Mouse (Mus musculus) embryonic facial prominence, embryonic 13.5 days (tissue): ENCODE data around the gene Slc36a3. TPM values are rescaled to one million over a fixed set of nuclear protein-coding genes. Genes with fewer than 3 reads are reported as not detected.

ENCODE experiments used
- ATAC-seq: fragments of 200-750 bp; cut with Nextera tagmentation; 2 replicates; pipeline ENCODE4 v1.8.0; 2017; ENCODE audit warnings: low read depth; ENCODE audit not compliant: insufficient number of reproducible peaks, insufficient read depth, low FRiP score, low TSS enrichment
- H3K27ac ChIP-seq: fragments of 300-500 bp; sonication (generic); 2 replicates; pipeline ENCODE4 v1.5.1; 2015; ENCODE audit warnings: moderate library complexity, mild to moderate bottlenecking, inconsistent platforms
- H3K27me3 ChIP-seq: fragments of 300-500 bp; sonication (generic); 2 replicates; pipeline ENCODE4 v1.6.1; 2015; ENCODE audit warnings: mild to moderate bottlenecking, inconsistent platforms
- H3K36me3 ChIP-seq: fragments of 300-500 bp; sonication (generic); 2 replicates; pipeline ENCODE4 v1.6.1; 2015; ENCODE audit warnings: mild to moderate bottlenecking, inconsistent platforms
- H3K4me1 ChIP-seq: fragments of 300-500 bp; sonication (generic); 2 replicates; pipeline ENCODE4 v1.6.1; 2015; ENCODE audit warnings: inconsistent platforms
- H3K4me2 ChIP-seq: fragments of 300-500 bp; sonication (generic); 2 replicates; pipeline ENCODE4 v1.6.1; 2015; ENCODE audit warnings: moderate library complexity, mild to moderate bottlenecking, inconsistent platforms
- H3K4me3 ChIP-seq: fragments of 300-500 bp; sonication (generic); 2 replicates; pipeline ENCODE4 v1.5.1; 2015; ENCODE audit warnings: mild to moderate bottlenecking, inconsistent platforms
- H3K9ac ChIP-seq: fragments of 300-500 bp; sonication (generic); 2 replicates; pipeline ENCODE4 v1.6.1; 2015; ENCODE audit warnings: mild to moderate bottlenecking, inconsistent platforms
- H3K9me3 ChIP-seq: fragments of 300-500 bp; sonication (generic); 2 replicates; pipeline ENCODE4 v1.6.1; 2016; ENCODE audit warnings: inconsistent platforms
- WGBS: fragments of 180-500 bp; shearing (Covaris S2); methylation state at CpG from one replicate; pipeline ENCODE4 v1.1.7; 2015; ENCODE audit warnings: mixed read lengths; 5-methylcytosine and 5-hydroxymethylcytosine counted together
- polyA plus RNA-seq: library from polyadenylated mRNA; unstranded; fragments of >200 nt; fragmentation: Nextera tagmentation; extraction: Ambion mirVana; gene quantifications from 2 replicates; pipeline ENCODE4 v1.2.1, GENCODE M21; 2015

The Slc36a3 gene
- polyA plus RNA-seq, 1 experiment from 2014 or later = not detected

DNA sequence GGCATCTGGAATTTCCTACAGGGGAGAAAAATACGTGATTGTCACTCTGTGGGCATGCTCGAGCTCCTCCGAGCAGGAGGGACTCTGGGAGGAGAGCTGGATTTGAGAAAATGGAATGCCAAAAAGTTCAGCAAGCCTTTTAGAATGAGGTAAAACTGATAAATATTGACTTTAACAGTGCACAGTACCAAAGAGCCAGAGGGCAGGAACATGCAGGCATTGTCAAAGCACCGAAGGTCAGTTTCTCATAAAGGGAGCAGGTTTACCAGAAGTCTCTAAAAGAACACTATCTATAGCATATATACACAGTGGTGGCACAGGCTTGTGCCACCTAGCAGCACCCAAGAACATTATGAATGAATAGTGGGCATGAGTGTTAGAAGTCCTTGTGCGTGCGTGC lies 17.4 kb upstream of the Slc36a3 start:
- Histone ChIP-seq H3K9me3 (no peaks in the 10 kb centered on the region), H3K4me3 (no peak overlapping the region), H3K4me1 (no peaks in the 10 kb centered on the region), H3K27me3 (no peaks in the 10 kb centered on the region), H3K36me3 (no peaks in the 10 kb centered on the region), H3K27ac (no peak overlapping the region), H3K4me2 (no peak overlapping the region), H3K9ac (no peak overlapping the region)
- ATAC-seq = no peak
- WGBS = 87% methylated on average over 6 of the region's 6 CpGs

DNA sequence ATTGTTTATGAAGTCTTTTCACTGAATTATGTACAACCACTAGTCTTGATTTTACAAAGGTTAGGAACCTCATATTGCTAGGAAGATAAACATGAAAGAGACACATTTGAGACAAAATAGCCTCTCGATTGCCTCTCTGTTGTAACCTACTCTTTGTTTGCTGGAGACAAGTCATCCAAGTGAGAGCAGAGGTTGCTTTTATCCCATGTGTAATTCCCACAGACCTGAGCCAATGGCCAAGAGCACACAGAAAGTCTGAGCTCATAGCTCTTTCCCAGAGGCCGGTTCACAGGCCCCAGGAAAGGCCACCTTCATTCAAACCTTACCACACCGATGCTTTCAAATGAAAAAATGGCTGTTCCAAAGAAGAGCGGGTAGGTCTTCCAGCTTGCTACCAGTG lies 17.0 kb upstream of the Slc36a3 start:
- H3K4me2 ChIP-seq = no peak overlapping the region
- no peak overlapping the region for H3K4me3 ChIP-seq
- no peaks in the 10 kb centered on the region for H3K27me3 ChIP-seq
- no peaks in the 10 kb centered on the region for H3K36me3 ChIP-seq
- no peaks in the 10 kb centered on the region for H3K9me3 ChIP-seq
- no peak overlapping the region for H3K27ac ChIP-seq
- 85% methylated on average over 4 of the region's 4 CpGs for WGBS
- no peak for ATAC-seq
- H3K4me1 ChIP-seq = no peaks in the 10 kb centered on the region
- no peak overlapping the region for H3K9ac ChIP-seq

DNA sequence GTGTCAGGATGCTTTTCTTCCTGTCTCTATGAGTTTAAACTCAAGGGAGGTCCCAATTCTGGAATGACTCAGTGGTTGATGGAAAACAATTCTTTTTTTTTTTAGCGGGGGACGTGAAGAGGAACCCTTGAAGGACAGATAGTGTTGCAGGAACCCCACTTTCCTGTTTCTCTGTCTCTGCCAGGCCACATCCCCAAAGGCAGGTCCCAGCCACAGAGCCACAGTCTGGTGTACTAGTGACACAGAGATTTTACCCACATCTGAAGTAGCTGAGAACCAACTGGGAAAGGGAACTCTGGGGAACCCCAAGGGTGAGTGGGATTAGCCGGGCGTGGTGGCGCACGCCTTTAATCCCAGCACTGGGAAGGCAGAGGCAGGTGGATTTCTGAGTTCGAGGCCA lies 14.2 kb upstream of the Slc36a3 start:
- ATAC-seq = no peak
- no peak overlapping the region for H3K4me2 ChIP-seq
- no peaks in the 10 kb centered on the region for H3K36me3 ChIP-seq
- H3K27me3 ChIP-seq = no peaks in the 10 kb centered on the region
- H3K9ac ChIP-seq = no peak overlapping the region
- 87% methylated on average over 7 of the region's 7 CpGs for WGBS
- no peaks in the 10 kb centered on the region for H3K9me3 ChIP-seq
- H3K27ac ChIP-seq = no peak overlapping the region
- H3K4me1 ChIP-seq = no peaks in the 10 kb centered on the region
- no peak overlapping the region for H3K4me3 ChIP-seq

DNA sequence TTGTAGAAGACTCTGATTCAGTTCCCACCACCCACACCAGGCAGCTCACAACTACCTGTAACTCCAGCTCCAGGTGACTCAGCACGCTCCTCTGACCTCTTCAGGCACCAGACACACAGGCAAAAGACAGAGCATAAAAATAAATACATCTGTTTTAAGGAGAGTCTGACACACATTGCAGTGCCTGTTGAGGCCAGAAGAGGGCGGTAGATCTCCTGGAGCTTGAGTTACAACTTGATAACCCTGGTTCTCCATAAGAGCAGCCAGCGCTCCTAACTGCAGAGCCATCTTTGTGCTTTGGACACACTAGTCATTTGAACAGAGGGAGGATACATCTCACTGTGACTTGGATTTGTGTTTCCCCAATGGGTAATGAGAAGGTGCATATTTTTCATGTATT lies 13.2 kb upstream of the Slc36a3 start:
- WGBS = 52% methylated on average over 3 of the region's 3 CpGs
- Histone ChIP-seq H3K9ac (no peak overlapping the region), H3K27ac (no peak overlapping the region), H3K9me3 (no peaks in the 10 kb centered on the region), H3K36me3 (no peaks in the 10 kb centered on the region), H3K27me3 (no peaks in the 10 kb centered on the region), H3K4me1 (no peaks in the 10 kb centered on the region), H3K4me3 (no peak overlapping the region), H3K4me2 (no peak overlapping the region)
- no peak for ATAC-seq

DNA sequence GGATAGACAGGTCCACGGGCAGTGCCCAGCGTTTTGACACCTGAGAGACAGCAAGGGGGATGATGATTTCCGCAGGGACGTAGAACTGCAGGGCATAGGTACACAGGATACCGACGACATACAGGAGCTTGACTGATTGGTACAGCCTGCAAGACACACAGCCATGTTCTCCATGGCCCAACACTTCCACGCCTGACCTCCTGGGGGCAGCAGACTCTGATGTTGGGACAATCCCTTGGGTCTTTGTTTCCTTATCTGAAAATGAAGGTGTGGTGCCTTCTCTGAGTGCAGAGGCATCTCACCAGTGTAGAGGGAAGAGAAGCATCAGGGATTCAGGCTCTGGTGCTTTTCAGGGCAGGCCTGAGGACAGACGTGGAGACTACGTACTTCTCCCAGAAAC lies 11.2 kb upstream of the Slc36a3 start:
- no peak for ATAC-seq
- Histone ChIP-seq H3K27me3 (no peaks in the 10 kb centered on the region), H3K9ac (no peak overlapping the region), H3K9me3 (no peaks in the 10 kb centered on the region), H3K4me2 (no peak overlapping the region), H3K4me3 (no peak overlapping the region), H3K27ac (no peak overlapping the region), H3K4me1 (no peaks in the 10 kb centered on the region), H3K36me3 (no peaks in the 10 kb centered on the region)
- 50% methylated on average over 9 of the region's 9 CpGs for WGBS

DNA sequence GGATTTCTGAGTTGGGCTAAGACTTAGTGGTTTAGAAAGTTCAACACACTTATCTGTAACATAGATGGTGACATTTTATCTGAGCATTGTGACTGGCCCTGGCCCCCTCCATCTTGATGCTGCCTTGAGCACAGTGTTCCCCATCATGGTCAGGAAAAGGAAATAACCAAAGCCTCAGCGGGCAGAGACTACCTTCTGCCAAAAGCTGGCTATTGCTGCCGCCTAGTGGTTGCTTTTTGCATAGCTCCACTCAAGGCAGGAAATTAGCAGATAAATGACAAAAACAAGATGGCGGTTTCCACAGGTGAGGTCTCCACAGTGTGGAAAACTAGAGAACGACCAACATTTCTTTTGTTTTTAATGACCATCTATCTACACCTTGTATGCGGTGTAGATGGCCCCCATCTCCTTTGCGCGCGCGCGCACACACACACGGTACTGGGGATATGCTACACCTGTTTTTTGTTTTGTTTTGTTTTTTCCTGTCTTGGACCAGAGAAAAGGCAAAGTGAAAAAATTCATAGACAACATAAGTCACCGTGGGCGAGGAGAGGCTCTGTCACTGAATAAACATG lies 7.4 kb upstream of the Slc36a3 start:
- no peak for ATAC-seq
- 52% methylated on average over 13 of the region's 13 CpGs for WGBS
- H3K9me3 ChIP-seq = no peaks in the 10 kb centered on the region
- H3K36me3 ChIP-seq = no peaks in the 10 kb centered on the region
- H3K9ac ChIP-seq = no peak overlapping the region
- no peak overlapping the region for H3K4me2 ChIP-seq
- H3K4me3 ChIP-seq = no peak overlapping the region
- H3K4me1 ChIP-seq = no peaks in the 10 kb centered on the region
- no peaks in the 10 kb centered on the region for H3K27me3 ChIP-seq
- no peak overlapping the region for H3K27ac ChIP-seq

DNA sequence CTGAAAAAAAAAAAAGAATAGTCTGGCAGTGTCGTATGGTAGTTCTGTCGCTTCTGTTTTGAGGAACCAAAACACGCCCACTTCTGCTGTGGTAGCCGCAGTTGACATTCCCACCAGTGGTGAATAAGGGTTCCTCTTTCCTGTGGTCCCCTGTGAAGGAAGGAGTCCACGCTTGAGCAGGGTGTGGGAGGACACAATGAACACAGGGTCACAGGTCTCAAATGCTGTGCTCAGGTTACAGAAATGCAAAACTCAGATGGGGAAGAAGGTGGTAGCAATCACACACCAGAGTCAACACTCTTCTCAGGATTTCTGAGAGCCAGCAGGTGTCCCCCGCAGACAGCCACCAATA lies 3.5 kb upstream of the Slc36a3 start:
- no peak overlapping the region for H3K9ac ChIP-seq
- H3K4me2 ChIP-seq = no peak overlapping the region
- H3K9me3 ChIP-seq = no peaks in the 10 kb centered on the region
- no peaks in the 10 kb centered on the region for H3K27me3 ChIP-seq
- WGBS = 74% methylated on average over 6 of the region's 6 CpGs
- ATAC-seq = no peak
- H3K4me3 ChIP-seq = no peak overlapping the region
- no peak overlapping the region for H3K27ac ChIP-seq
- H3K4me1 ChIP-seq = no peaks in the 10 kb centered on the region
- no peaks in the 10 kb centered on the region for H3K36me3 ChIP-seq

DNA sequence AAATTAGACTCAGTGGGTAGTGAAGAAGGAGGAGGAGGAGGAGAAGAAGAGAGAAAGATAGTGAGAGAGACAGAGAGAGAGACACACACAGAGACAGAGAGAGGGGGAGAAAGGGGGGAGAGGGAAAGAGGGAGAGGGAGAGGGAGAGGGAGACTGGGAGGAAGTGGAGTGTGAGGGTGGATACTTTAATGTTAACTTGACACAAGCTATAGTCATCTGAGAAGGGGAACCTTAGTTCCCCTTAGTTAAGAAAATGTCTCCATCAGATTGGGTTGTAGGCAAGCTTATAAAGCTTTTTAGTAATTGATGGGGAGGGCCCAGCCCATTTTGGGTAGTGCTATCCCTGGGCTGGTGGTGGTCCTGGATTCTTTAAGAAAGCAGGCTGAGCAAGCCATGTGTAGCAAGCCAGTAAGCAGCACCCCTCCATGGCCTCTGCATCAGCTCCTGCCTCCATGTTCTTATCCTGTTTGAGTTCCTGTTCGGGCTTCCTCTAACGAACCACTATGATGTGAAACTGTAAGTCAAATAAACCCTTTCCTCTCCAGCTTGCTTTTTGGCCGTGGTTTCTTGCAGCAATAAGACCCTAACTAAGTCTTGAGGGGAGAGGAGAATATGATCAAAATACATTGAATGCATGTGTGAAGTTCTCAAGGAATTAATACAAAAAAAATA lies 3.0 kb upstream of the Slc36a3 start:
- WGBS = 54% methylated on average over 3 of the region's 3 CpGs
- Histone ChIP-seq H3K27ac (no peak overlapping the region), H3K4me1 (no peaks in the 10 kb centered on the region), H3K27me3 (no peaks in the 10 kb centered on the region), H3K9ac (no peak overlapping the region), H3K9me3 (no peaks in the 10 kb centered on the region), H3K4me2 (no peak overlapping the region), H3K4me3 (no peak overlapping the region), H3K36me3 (no peaks in the 10 kb centered on the region)
- no peak for ATAC-seq

DNA sequence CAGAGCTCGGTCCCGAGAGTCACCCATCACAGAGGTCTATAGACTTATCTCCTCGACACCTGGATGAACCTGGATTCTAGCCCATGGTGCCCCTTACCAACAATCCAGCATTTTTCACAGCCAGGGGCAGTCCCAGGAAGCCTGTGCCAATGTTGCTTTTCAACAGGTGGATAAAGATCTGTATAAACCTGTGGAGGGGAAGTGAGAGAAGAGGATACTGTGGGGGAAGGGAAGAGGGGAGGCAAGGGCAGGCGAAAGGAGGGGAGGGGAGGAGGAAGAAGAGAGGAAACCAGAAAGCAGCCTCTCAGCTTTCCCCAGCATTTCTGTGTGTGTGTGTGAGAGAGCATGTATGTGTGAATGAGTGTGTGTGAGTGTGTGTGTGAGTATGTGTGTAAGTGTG lies 3.0 kb downstream of the Slc36a3 start:
- Histone ChIP-seq H3K4me1 (no peaks in the 10 kb centered on the region), H3K27ac (no peak overlapping the region), H3K4me3 (no peak overlapping the region), H3K9ac (no peak overlapping the region), H3K27me3 (no peaks in the 10 kb centered on the region), H3K4me2 (no peak overlapping the region), H3K36me3 (no peaks in the 10 kb centered on the region), H3K9me3 (no peaks in the 10 kb centered on the region)
- whole genome bisulfite sequencing = 78% methylated on average over 4 of the region's 4 CpGs
- no peak for ATAC-seq

DNA sequence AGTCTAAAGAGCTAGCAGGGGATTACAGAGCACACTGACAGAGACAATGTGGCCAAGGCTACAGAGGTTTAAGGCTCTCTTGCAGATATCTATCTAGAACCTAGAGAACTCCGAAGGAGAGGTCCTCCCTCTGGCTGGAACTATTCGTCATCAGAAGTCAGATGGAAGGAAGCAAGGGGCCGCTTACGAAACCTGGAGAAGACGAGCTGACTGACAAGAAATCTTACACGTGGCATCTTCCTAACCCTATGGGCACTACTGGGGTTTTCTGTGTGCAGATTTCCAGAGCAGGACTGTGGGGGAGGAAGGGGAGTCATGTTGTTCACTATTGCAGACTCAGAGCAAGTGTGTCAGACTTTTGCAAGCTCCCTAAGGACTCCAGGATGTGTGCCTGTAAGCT lies 4.1 kb downstream of the Slc36a3 start:
- ATAC-seq = no peak
- Histone ChIP-seq H3K27me3 (no peaks in the 10 kb centered on the region), H3K9ac (no peak overlapping the region), H3K27ac (no peak overlapping the region), H3K36me3 (no peaks in the 10 kb centered on the region), H3K9me3 (no peaks in the 10 kb centered on the region), H3K4me1 (no peaks in the 10 kb centered on the region), H3K4me3 (no peak overlapping the region), H3K4me2 (no peak overlapping the region)
- WGBS = 71% methylated on average over 6 of the region's 6 CpGs

DNA sequence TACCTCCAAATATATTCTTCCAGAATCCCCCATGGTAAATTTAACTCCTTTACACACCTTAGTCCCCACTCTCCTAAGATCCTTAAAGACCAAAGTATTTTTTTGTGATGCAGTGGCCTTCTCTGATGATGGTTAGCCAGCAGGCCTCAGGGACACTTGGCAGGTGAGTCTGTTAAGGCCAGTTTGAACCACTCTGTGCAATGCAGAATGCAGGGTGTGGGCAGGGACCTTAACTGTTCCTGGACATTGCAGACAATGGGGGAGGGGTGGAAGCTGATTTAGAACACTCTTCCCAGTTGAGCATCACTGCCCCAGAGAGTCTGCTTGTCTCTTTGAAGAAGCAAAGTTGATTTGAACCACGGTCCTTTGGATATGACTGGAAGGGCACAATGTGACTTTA lies 4.7 kb downstream of the Slc36a3 start:
- Histone ChIP-seq H3K36me3 (no peaks in the 10 kb centered on the region), H3K4me2 (no peak overlapping the region), H3K9me3 (no peaks in the 10 kb centered on the region), H3K27me3 (no peaks in the 10 kb centered on the region), H3K9ac (no peak overlapping the region), H3K27ac (no peak overlapping the region), H3K4me3 (no peak overlapping the region), H3K4me1 (no peaks in the 10 kb centered on the region)
- WGBS = 70% methylated on average over 1 of the region's 1 CpGs
- no peak for ATAC-seq

DNA sequence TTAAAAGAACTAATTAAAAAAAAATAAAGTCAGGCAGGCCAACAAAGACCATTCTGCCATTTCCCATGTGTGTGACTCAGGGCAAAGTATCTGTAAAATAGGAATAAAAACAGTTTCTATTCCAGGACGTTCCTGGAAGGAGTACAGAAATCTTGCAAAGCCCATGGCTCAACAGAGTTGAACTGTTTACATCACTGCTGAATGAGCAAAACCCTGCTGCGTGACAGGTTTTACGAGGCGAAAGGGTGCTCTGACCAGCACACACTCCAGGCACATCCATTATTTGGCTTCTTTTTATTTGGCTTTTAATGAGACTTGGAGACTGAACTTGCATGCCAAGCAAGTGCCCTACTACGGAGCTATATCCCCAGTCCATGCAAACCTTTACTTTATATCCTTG lies 7.5 kb downstream of the Slc36a3 start:
- H3K27ac ChIP-seq = no peak overlapping the region
- H3K4me3 ChIP-seq = no peak overlapping the region
- no peaks in the 10 kb centered on the region for H3K9me3 ChIP-seq
- H3K4me2 ChIP-seq = no peak overlapping the region
- no peaks in the 10 kb centered on the region for H3K36me3 ChIP-seq
- 83% methylated on average over 5 of the region's 5 CpGs for WGBS
- H3K9ac ChIP-seq = no peak overlapping the region
- no peaks in the 10 kb centered on the region for H3K27me3 ChIP-seq
- no peaks in the 10 kb centered on the region for H3K4me1 ChIP-seq
- ATAC-seq = no peak
